Mouse (Mus musculus) midbrain, embryonic 14.5 days (tissue): ENCODE measurements around the gene R3hdm4. TPM values are rescaled to one million over a fixed set of nuclear protein-coding genes. Genes with fewer than 3 reads are reported as not detected.

ENCODE experiments used
- ATAC-seq: fragments of 200-750 bp; cut with Nextera tagmentation; 2 replicates; pipeline ENCODE4 v1.8.0; 2017; ENCODE audit warnings: moderate number of reproducible peaks, moderate library complexity; ENCODE audit not compliant: low FRiP score, low TSS enrichment
- DNase-seq: peaks from one replicate; pipeline ENCODE4 v3.0.0-alpha.2; 2015
- H3K27ac ChIP-seq: fragments of 300-500 bp; sonication (generic); replicated peaks from 2 replicates; pipeline ENCODE4 v1.5.1; 2014; ENCODE audit warnings: mild to moderate bottlenecking, low read depth, low read length, moderate library complexity
- H3K27me3 ChIP-seq: fragments of 300-500 bp; sonication (generic); 2 replicates; pipeline ENCODE4 v1.6.1; 2014; ENCODE audit warnings: low read length, control low read depth, mixed read lengths; ENCODE audit not compliant: control insufficient read depth, insufficient read depth
- H3K36me3 ChIP-seq: fragments of 300-500 bp; sonication (generic); 2 replicates; pipeline ENCODE4 v1.6.1; 2014; ENCODE audit warnings: low read length, control low read depth; ENCODE audit not compliant: control insufficient read depth, insufficient read depth
- H3K4me1 ChIP-seq: fragments of 300-500 bp; sonication (generic); 2 replicates; pipeline ENCODE4 v1.6.1; 2014; ENCODE audit warnings: mild to moderate bottlenecking, antibody characterized with exemption, low read length, control low read depth; ENCODE audit not compliant: control insufficient read depth, insufficient read depth
- H3K4me2 ChIP-seq: fragments of 300-500 bp; sonication (generic); 2 replicates; pipeline ENCODE4 v1.6.1; 2014; ENCODE audit warnings: mild to moderate bottlenecking, low read length, moderate library complexity
- H3K4me3 ChIP-seq: fragments of 300-500 bp; sonication (generic); replicated peaks from 2 replicates; pipeline ENCODE4 v1.5.1; 2014; ENCODE audit warnings: low read depth, low read length
- H3K9ac ChIP-seq: fragments of 300-500 bp; sonication (generic); replicated peaks from 2 replicates; pipeline ENCODE4 v1.6.1; 2014; ENCODE audit warnings: mild to moderate bottlenecking, low read length, moderate library complexity
- H3K9me3 ChIP-seq: fragments of 300-500 bp; sonication (generic); 2 replicates; pipeline ENCODE4 v1.6.1; 2016; ENCODE audit warnings: low read length, control low read depth, mixed read lengths; ENCODE audit not compliant: control insufficient read depth
- WGBS: fragments of 180-500 bp; shearing (Covaris S2); extraction: QIAGEN DNeasy Blood & Tissue Kit; methylation state at CpG from one replicate; pipeline ENCODE4 v1.1.7; 2014; 5-methylcytosine and 5-hydroxymethylcytosine counted together
- polyA plus RNA-seq: library from polyadenylated mRNA; unstranded; fragments of >200 nt; fragmentation: Nextera tagmentation; extraction: Ambion mirVana; gene quantifications from 2 replicates; pipeline ENCODE4 v1.2.1, GENCODE M21; 2014

The R3hdm4 gene
- polyA plus RNA-seq: 220 and 229 TPM in 2 replicates

DNA sequence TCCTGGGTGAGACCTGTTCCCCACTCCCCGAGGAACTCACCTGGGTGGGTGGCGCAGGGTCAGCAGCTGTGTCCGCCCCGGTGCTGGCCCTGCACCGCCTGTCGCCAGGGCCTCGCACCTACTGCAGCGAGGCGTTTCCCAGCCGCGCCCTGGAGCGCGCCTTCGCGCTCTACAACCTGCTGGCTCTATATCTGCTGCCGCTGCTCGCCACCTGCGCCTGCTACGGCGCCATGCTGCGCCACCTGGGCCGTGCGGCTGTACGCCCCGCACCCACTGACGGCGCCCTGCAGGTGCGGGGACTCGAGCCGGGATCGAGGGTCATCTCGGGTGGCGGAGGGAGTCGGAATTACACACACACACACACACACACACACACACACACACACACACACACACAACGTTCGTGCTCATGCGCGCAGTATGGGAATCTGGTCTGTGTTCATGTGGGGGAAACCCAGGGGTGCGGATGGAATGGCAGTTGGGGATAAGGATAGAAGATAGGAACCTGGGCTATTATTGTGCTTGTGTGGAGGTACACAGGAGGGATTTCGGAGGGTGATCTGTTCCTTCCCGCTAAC lies at the start of gene R3hdm4:
TSS of gene R3hdm4 (minus strand) at position 251 of the 578 bp plus-strand sequence.
- 4% methylated on average over 41 of the region's 41 CpGs for WGBS
- DNase-seq: no peak

DNA sequence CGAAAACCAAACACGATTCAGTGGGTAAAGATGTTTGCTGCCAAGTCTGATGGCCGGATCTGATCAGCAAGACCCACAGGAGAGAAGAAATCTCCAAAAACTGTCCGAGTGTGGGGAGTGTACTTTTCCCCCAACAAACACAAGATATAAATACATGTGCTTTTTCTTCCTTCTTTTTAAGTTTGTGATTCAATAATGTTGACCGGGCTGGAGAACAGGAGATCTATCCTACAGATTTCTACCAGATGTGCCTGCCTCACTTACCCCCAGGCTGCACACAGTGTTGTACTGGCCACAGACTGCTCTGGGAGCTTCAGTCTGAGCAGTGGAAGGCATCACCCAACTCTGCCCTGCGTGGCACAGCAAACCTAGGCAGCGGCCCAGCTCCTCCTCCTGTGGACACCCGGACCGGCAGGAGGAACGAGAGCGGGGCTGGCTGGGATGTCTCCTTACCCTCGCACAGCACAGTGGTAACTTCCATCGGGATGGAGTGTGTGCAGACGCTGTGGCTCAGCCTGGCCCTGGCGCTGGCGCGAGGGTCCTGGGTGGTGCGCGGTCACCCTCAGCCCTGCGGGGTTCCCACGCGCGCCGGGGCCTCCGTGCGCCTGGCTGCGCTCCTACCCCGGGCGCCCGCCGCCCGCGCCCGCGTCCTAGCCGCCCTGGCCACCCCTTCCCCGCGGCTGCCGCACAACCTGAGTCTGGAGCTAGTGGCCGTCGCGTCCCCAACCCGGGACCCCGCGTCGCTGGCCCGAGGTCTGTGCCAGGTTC lies 49.6 kb upstream of the R3hdm4 start, which contains the start of gene Grin3b:
TSS of gene Grin3b (plus strand) at position 301 of the 768 bp plus-strand sequence.
- DNase-seq: no peak
- H3K4me3 ChIP-seq: peak within 1 kb of the TSS; percentile 22
- no peaks in the 10 kb centered on the region; the same call in 1 of the 2 replicates for H3K4me1 ChIP-seq
- 8% methylated on average over 47 of the region's 47 CpGs for WGBS
- no peak for ATAC-seq
- no peaks in the 10 kb centered on the region for H3K9me3 ChIP-seq
- no peak within 1 kb of the TSS for H3K27ac ChIP-seq
- 0 out of 2 replicates have a peak within 1 kb of the TSS, but pooled peaks have one; percentile 6 for H3K9ac ChIP-seq
- peak within 1 kb of the TSS; percentile 48 for H3K4me2 ChIP-seq
- H3K27me3 ChIP-seq: peaks cover 31% of the 10 kb centered on the region; the same call in 1 of the 2 replicates
- H3K36me3 ChIP-seq: peaks cover 42% of the 10 kb centered on the region

More for the DNA sequence above, at the start of gene R3hdm4:
- Histone ChIP-seq H3K4me1 (peaks cover 12% of the 10 kb centered on the region), H3K4me2 (peak within 1 kb of the TSS; percentile 42), H3K4me3 (peak within 1 kb of the TSS; percentile 24), H3K36me3 (no peaks in the 10 kb centered on the region), H3K27me3 (peaks cover 65% of the 10 kb centered on the region), H3K27ac (no peak within 1 kb of the TSS), H3K9me3 (no peaks in the 10 kb centered on the region), H3K9ac (peak within 1 kb of the TSS; percentile 39)
- ATAC-seq: no peak

- Histone ChIP-seq H3K4me3 (no peak overlapping the region), H3K27me3 (peaks cover 31% of the 10 kb centered on the region; the same call in 1 of the 2 replicates), H3K27ac (no peak overlapping the region), H3K9ac (no peak overlapping the region), H3K9me3 (no peaks in the 10 kb centered on the region), H3K4me1 (no peaks in the 10 kb centered on the region; the same call in 1 of the 2 replicates), H3K4me2 (no peak overlapping the region), H3K36me3 (peaks cover 48% of the 10 kb centered on the region)
- ATAC-seq (no peak), DNase-seq (no peak)
- 12% methylated on average over 3 of the region's 3 CpGs for WGBS
Measured at GRCm38 (mm10) chr10:79969124-79969568, 48.1 kb upstream of the R3hdm4 start.

GRCm38 (mm10) chr10:79968181-79968580 lies 47.2 kb upstream of the R3hdm4 start:
- Histone ChIP-seq H3K36me3 (peaks cover 51% of the 10 kb centered on the region), H3K4me2 (no peak overlapping the region), H3K9ac (no peak overlapping the region), H3K4me1 (no peaks in the 10 kb centered on the region; the same call in 1 of the 2 replicates), H3K27ac (no peak overlapping the region), H3K27me3 (peaks cover 31% of the 10 kb centered on the region; the same call in 1 of the 2 replicates), H3K9me3 (no peaks in the 10 kb centered on the region), H3K4me3 (no peak overlapping the region)
- ATAC-seq: no peak
- 73% methylated on average over 1 of the region's 1 CpGs for WGBS
- no peak for DNase-seq

GRCm38 (mm10) chr10:79966886-79967400 lies 45.9 kb upstream of the R3hdm4 start:
- no peak for DNase-seq
- peaks cover 28% of the 10 kb centered on the region; the same call in 1 of the 2 replicates for H3K27me3 ChIP-seq
- no peaks in the 10 kb centered on the region for H3K9me3 ChIP-seq
- H3K4me2 ChIP-seq: no peak overlapping the region
- H3K9ac ChIP-seq: no peak overlapping the region
- no peak overlapping the region for H3K27ac ChIP-seq
- peaks cover 62% of the 10 kb centered on the region for H3K36me3 ChIP-seq
- no peak for ATAC-seq
- H3K4me1 ChIP-seq: no peaks in the 10 kb centered on the region; the same call in 1 of the 2 replicates
- no peak overlapping the region for H3K4me3 ChIP-seq
- WGBS: 96% methylated on average over 5 of the region's 5 CpGs

DNA sequence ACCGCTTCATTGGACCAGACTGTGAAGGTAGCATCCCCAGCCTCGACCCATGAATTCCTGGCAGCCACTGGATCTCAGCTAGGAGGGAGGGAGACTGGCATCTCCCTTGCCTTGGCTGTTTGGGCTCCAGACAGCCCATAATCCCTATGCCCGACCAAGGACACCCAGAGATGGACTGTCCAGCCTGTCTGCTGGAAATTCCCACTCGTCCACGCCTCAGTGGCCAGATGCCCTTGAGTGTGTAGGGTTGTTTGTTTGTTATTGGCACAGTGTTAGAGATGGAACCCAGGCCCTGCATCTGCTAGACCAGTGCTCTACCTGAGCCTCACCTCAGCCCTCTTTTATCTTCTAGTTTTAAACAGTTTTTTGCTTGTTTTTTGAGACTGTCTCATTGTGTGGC lies 44.3 kb upstream of the R3hdm4 start:
- no peak for DNase-seq
- H3K9me3 ChIP-seq: no peaks in the 10 kb centered on the region
- H3K27me3 ChIP-seq: peaks cover 12% of the 10 kb centered on the region; the same call in 1 of the 2 replicates
- H3K4me2 ChIP-seq: no peak overlapping the region
- WGBS: 94% methylated on average over 5 of the region's 5 CpGs
- no peak overlapping the region for H3K4me3 ChIP-seq
- no peak overlapping the region for H3K27ac ChIP-seq
- ATAC-seq: no peak
- H3K36me3 ChIP-seq: peaks cover 62% of the 10 kb centered on the region
- peaks cover 6% of the 10 kb centered on the region; the same call in 1 of the 2 replicates for H3K4me1 ChIP-seq
- no peak overlapping the region for H3K9ac ChIP-seq

DNA sequence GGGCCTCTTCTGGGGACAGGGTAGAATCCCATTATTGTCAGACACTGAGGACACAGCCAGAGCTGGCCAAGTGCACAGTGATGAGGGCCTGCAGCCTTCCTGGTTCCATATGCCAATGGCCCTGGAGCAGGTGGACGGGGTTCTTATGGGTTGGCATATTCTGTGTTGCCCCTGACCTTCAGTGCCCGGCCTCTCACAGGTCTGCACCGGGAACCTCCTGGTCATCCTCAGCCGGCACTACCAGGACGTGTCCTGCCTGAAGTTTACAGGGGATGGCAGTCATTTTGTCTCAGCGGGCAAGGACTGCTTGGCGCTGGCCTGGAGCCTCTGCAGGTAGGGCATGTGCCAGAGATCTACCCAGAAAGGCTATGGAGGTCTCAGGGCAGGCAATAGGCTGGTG lies 43.7 kb upstream of the R3hdm4 start:
- no peak overlapping the region for H3K4me3 ChIP-seq
- peaks cover 6% of the 10 kb centered on the region; the same call in 1 of the 2 replicates for H3K27me3 ChIP-seq
- no peaks in the 10 kb centered on the region for H3K9me3 ChIP-seq
- no peak overlapping the region for H3K27ac ChIP-seq
- peaks cover 62% of the 10 kb centered on the region for H3K36me3 ChIP-seq
- H3K9ac ChIP-seq: no peak overlapping the region
- 95% methylated on average over 7 of the region's 7 CpGs for WGBS
- no peak overlapping the region for H3K4me2 ChIP-seq
- ATAC-seq: no peak
- H3K4me1 ChIP-seq: peaks cover 6% of the 10 kb centered on the region; the same call in 1 of the 2 replicates
- no peak for DNase-seq

DNA sequence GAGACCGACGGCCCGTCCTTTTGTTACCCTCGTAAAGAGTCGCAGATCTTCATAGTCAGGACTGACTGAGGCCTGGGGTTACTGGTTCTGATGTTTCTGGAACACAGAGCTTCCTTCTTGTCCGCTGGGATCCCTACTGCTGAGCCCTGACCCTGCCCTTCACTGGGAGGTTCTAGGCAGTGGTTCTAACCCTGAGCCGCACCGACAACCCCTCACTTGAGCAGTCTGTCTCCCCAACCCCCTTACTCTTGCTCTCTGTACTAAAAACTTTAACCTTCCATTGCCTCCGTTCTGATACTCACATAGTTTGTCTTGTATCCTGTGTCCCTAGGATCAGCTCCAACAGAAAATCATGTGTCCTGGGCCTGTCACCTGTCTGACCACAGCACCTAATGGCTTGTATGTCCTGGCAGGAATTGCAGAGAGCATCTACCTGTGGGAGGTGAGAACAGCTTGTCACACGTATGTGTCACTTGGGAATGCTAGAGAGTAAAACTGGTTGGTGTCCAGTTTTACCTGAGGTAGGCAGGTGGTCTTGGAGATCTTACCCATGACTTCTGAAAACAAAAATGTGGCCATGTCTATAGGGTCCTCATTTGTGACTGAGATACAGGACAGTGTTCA lies 39.8 kb upstream of the R3hdm4 start:
- H3K4me2 ChIP-seq: peak overlapping the region; percentile 82
- WGBS: 18% methylated on average over 10 of the region's 10 CpGs
- H3K36me3 ChIP-seq: peaks cover 36% of the 10 kb centered on the region
- peaks cover 6% of the 10 kb centered on the region; the same call in 1 of the 2 replicates for H3K4me1 ChIP-seq
- no peak for ATAC-seq
- H3K27ac ChIP-seq: no peak overlapping the region; the same call in 1 of the 2 replicates
- peak overlapping the region; percentile 74 for H3K9ac ChIP-seq
- no peaks in the 10 kb centered on the region; the same call in 1 of the 2 replicates for H3K27me3 ChIP-seq
- peak overlapping the region; percentile 90 for H3K4me3 ChIP-seq
- no peaks in the 10 kb centered on the region for H3K9me3 ChIP-seq
- DNase-seq: no peak
